Mouse (Mus musculus): Measurements from ENCODE around the gene C8a.

The C8a gene

DNA sequence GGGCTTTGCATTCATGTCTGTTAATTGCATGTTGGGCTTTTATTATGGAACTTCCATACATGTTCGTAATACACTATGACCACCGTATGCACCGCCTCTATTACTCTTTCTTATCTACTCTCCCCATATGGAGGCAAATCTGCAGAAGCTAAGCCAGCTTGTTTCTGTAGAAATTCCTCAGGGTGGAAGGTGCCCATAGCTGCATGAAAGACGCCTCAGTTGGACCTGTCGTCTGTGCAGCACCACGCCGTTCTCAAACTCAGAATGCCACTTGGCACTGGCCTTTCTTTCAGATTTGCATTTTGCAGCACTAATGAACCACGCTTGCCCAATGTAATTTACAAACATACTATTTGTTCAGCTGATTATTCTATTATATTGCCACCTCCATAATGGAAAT lies 106.6 kb downstream of the C8a start:
- no peak for DNase-seq (ENCODE audit: low read depth, low spot score)

DNA sequence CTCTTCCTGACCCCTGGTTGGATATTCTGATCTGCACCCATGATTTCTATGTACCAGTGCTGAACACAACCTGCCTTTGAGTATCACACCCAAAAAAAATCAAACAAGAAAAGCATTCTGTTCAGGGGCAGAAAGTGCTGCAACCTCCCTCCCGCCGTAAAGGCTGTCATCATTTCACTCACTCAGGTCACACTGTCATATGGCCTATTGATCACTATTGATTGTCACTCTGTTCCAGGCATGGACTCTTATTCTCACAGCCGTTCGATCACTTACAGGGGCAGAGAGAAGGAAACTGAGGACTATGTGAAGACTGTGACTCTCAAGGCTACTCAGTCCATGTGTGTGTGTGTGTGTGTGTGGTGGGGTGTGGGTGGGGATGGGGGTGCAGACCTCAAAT lies 108.0 kb downstream of the C8a start:
- DNase-seq (ENCODE audit: low read depth, low spot score) = no peak

- DNase-seq (ENCODE audit: low read depth, low spot score) = no peak
Measured at GRCm38 (mm10) chr4:104766065-104766464, 110.1 kb downstream of the C8a start, which contains the start of gene C8b. Gene C8b, plus strand, starts transcription at chr4:104766317.
